Mouse (Mus musculus): ENCODE measurements around the gene 4930502E18Rik.
"Not testable (repeated sequence)": the region's sequence is repeated elsewhere in the genome, so short reads cannot be mapped to it uniquely, and the experiment has no call there.

GRCm38 (mm10) chrX:53682650-53683049, 42.0 kb upstream of the 4930502E18Rik start:
- not testable (repeated sequence) for TF ChIP-seq POLR2A (IDR thresholded peaks at IDR 0.05; ENCODE audit: borderline replicate concordance, control insufficient read depth, low read depth, low read length); CTCF (IDR thresholded peaks at IDR 0.05; ENCODE audit: control insufficient read depth, insufficient read depth, low read length)
